Mouse (Mus musculus) limb, embryonic 12.5 days (tissue): Measurements from ENCODE around the gene Fabp7. TPM values are rescaled to one million over a fixed set of nuclear protein-coding genes. Genes with fewer than 3 reads are reported as not detected.

Source experiments
- polyA plus RNA-seq: library from polyadenylated mRNA; unstranded; fragments of >200 nt; fragmentation: Nextera tagmentation; extraction: Ambion mirVana; gene quantifications from 2 replicates; pipeline ENCODE4 v1.2.1, GENCODE M21; 2016

Fabp7 gene
- polyA plus RNA-seq, 1 experiment from 2014 or later, result 8.4 TPM

Other genes with a start within 250 kb of the Fabp7 start
- gene Pkib, start 152.9 kb upstream of the Fabp7 start, polyA plus RNA-seq, result 0.36 and 0.47 TPM in 2 replicates
- gene Smpdl3a, start 9.5 kb downstream of the Fabp7 start, polyA plus RNA-seq, result 7.9 and 8.2 TPM in 2 replicates